Mouse (Mus musculus): ENCODE measurements at regions not wholly inside any gene's neighbourhood (a gene's known extent, or its start where the extent isn't known, plus 50 kb on each side); places are given as distances from the start of the nearest gene placed in this dataset.

DNA sequence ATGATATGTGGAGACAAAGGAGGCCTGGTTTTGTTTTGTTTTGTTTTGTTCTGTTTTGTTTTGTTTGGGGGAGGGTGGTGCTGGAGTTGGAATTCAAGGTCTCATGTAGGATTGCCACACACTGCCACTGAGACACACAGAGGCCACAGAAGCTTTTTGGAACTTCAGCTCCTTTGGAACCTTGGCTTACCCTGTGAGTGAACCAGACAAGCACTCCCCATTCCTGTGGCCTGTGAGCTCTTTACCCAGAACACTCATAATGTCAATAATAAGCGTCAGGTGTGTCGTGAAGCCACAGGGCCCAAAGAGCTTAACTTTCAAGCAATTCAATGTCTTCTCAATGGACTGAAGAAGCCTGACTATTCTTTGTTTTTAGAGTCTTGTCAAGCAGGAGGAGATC is 70.2 kb upstream of the Il15 start:
- no peak for DNase-seq (ENCODE audit: low spot score in 2 of 2)

DNA sequence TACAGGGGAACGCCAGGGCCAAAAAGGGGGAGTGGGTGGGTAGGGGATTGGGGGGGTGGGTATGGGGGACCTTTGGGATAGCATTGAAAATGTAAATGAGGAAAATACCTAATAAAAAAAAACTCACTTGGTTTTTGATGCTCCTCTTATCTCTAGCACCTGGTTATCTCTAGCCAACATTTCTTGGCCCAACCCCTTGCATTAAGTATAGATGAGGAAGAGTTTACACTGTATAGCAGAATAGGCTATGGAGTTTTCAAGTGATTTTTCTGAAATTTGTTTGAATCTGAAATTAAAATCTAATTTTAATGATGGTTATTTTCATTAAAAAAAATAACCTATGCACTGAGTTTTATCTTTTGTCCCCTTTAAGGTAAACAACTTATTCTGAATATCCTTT is 68.8 kb upstream of the Il15 start:
- DNase-seq (ENCODE audit: low spot score in 2 of 2): no peak

DNA sequence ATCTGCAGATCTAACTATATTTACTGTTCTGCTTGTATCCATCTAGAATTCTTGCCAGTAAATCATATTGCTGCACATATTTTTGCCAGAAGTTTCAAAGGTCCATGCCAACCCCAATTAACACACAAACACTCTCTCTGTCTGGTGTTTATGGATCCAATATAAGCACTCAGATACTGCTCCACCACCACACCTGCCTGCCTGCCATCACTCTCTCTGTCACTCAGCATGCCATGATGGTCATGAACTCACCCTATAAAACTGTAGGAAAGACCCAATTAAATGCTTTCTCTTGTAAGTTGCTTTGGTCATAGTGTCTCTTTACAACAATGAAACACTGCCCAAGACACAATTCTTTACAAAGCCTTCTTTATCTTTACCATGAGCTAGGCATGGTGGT is 66.8 kb upstream of the Il15 start:
- DNase-seq (ENCODE audit: low spot score in 2 of 2): no peak

DNA sequence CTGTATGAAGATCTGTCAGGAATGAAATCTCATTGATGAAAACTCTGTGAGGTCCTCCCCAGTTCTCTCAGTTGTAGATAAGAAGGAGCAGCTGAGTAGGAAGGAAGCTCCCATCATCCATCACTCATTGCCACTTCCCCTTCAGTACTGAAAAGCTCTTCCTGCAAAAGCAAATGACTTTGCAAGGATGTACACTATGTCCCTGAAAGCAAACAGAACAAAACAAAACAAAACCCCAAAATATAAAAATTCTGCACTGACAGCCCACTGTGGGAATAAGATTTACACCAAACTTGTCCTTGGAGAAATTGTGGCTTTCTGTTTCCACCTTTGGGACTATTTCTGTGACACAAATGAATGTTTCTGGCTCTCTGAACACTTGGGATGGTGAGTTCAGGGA is 59.8 kb upstream of the Il15 start:
- no peak for DNase-seq (ENCODE audit: low spot score in 2 of 2)

DNA sequence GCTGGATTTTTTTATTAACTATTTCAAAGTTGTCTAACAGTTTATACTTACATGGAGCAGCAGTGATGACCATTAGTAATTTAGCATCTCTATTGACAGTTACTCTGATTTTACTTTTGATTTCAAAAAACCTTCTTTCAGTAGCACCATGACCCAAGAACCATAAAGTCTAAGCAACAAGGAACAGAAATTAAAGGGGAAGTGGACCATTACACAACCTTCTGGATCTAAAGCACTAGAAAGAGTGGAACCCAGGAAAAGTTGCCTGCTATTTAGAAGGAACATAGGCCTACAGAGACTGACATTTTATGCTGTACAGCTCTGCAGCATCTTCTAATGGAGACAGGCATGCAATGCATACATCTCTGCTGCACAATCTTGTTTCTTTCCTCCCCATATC is 56.0 kb upstream of the Il15 start:
- no peak for DNase-seq (ENCODE audit: low spot score in 2 of 2)

DNA sequence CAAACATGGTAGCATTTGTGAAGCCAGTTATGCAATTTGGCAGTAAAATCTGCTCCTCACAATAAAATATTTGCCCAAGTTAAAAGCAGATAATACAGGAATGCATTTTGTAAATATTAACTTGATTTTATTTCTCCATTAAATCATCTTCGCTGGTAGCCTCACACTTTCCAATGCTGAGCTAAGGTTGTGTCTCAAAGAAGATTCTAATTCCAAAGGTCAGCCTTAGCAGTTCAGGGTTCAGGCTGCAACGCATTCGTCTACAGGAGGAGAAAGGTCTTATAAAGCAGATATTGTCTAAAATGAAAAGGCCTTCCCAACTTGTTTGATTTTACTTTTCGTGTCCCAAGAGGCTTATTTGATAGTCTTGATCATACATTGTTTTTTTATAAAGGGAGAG is 51.0 kb upstream of the Il15 start:
- no peak for DNase-seq (ENCODE audit: low spot score in 2 of 2)
